Mouse (Mus musculus) gonadal fat pad, adult 2 months (tissue): ENCODE measurements around the gene Vip. TPM values are rescaled to one million over a fixed set of nuclear protein-coding genes. Genes with fewer than 3 reads are reported as not detected.

Source experiments
- DNase-seq: peaks from one replicate; pipeline ENCODE4 v3.0.0-alpha.2; 2012; ENCODE audit warnings: low read depth
- polyA plus RNA-seq: library from polyadenylated mRNA; depleted of rRNA; stranded (reverse); fragments of >200 nt; gene quantifications from 2 replicates; pipeline ENCODE4 v1.2.3, GENCODE M21; 2012; rRNA removed

Vip gene
- 0.99 and 2.1 TPM in 2 replicates for polyA plus RNA-seq

DNA sequence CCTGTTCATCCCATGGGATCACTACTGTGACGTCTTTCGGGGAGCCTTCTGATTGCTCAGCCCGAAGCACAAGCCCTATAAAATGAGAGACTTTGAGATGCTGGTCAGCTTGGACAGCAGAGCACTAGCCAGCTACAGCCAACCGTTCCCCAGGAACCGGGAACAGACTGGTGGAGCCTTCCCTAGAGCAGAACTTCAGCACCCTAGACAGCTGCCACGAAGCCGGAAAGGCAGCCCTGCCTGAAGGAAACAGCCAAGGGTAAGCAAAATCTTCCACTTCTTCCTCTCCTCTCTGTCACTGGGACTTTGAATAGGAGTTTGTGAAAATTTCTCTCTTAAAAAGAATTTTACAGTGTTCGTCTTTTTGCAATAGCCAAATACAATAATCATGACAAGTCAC is at the start of gene Vip:
Gene Vip (plus strand): TSS at position 107 of the 400 bp plus-strand sequence.
- no peak for DNase-seq

GRCm38 (mm10) chr10:5591061-5591460 is 48.0 kb upstream of the Vip start:
- DNase-seq = no peak

DNA sequence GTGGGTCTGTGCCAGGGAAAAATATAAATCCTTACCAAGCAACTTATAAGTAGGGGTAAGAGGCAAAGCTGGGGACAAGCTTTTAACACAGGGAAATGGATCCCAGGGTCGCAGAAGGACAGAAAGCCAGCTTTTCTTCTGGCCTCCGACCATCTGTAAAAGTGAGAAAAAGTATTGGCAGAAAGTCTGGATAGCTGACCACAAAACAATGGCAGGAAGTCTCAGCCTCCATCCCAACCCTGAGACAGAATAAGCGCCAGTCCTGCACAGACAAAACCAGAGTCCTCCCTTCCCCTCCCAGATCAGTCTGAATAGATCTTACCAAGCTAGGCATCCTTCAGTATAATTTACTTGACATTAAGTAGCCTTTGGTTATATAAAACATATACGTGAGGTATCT is 47.0 kb upstream of the Vip start:
- no peak for DNase-seq

GRCm38 (mm10) chr10:5593464-5593863 is 45.6 kb upstream of the Vip start, which contains the start of gene Myct1:
Gene Myct1, plus strand, starts transcription at chr10:5593775.
- DNase-seq = no peak

GRCm38 (mm10) chr10:5594457-5594856 is 44.6 kb upstream of the Vip start:
- DNase-seq = no peak

DNA sequence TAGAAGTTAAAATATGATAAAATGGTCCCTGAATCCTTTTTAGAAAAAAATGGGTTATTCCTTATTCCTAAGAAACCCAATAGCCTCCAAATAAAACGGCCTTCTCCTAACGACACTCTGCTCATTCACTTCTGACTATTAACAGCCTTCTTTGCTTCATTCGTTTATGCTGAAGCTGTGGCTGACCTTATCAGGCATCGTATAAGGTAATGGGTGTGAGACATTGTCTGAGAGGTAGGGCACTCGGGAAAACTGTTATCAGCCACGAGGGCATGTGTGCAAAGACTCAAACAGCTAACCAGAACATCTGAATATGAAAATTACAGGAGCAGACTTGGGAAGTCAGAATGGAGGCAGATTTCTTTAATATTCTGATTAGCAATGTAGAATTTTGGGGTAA is 42.5 kb upstream of the Vip start:
- DNase-seq = no peak

DNA sequence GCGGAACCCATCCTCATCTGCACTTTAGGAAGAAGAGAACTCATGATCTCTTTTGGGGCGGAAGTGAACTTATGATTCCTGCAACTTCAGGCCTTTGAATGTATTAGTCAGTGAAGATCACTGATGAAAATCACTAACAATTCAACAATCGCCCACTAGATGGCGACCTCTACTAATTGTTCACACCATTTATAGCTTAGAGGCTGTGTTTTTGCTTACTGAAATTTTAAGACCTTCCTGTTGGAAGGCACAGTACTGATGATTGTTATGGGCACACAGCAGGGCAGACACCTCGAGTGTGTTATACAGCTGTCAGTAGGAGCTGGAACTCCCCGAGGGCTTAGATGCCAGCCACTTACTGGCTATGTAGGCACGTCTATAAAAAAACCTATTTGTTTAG is 38.9 kb upstream of the Vip start:
- no peak for DNase-seq

DNA sequence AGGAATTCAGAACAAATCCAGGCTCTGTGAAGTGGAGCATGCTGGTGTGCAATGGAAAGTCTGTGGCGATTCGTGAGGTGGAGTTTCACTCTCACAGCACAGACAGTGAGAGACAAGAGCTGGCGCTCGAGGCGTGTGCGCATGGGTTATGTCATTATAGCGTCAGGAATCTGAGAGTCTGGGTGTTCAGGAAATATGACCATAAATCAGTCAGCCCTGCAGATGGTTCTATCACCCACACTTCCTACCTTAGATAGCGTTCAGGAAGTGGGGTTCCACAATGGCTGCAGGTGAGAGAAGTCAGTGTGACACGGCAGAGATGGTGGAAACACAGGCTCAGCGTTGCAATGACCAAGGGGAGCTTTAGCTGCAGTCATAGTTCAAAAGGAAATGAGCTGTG is 35.5 kb upstream of the Vip start:
- no peak for DNase-seq

DNA sequence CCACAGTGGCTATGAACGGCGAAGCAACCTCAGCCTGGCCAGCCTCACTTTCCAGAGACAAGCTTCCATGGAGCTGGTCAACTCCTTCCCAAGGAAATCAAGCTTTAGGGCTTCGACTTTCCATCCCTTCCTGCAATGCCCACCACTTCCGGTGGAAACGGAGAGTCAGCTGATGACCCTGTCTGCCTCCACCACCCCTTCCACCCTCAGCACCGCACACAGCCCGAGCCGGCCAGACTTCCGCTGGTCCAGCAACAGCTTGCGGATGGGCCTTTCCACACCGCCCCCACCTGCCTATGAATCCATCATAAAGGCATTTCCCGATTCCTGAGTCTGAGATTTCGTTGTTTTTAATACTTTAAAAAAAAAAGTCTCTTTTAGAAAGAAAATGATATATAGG is 34.6 kb upstream of the Vip start:
- DNase-seq = no peak

DNA sequence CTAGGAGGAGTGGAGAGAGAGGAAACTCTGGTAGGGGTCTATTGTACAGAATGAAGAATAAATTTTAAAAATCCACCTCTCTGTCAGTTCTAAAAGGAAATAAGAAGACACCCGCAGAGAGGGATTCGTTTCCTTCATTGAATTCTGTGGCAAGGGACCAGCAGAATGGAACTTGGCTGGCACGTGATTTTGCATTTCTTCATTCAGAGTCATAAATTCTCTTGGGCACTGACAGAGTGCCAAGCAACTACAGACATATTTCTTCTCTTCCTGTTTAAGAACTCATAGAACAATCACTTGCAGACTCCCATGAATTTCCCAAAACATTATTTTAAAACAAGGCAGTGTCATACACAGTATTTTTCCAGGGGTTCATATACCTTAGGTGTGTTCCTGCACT is 30.1 kb upstream of the Vip start:
- DNase-seq = no peak

GRCm38 (mm10) chr10:5615186-5616040 is 23.6 kb upstream of the Vip start:
- no peak for DNase-seq

DNA sequence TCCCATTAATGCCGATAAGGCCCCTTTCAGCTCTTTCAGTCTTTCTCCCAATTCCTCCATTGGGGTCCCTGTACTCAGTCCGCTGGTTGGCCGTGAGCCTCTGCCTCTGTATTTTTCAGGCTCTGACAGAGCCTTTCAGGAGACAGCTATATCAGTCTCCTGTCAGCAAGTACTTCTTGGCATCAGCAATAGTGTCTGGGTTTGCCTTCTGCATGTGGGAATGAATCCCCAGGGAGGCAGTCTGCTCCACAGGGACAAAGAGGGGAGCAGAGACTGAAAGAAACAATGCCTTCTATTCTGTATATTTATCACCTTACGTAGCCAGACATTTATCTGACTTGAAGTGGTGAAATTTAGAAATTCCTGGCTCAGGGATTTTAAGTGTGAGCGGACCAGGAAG is 12.8 kb upstream of the Vip start:
- DNase-seq = no peak

- no peak for DNase-seq
Observed at GRCm38 (mm10) chr10:5633672-5634200, 5.3 kb upstream of the Vip start.

DNA sequence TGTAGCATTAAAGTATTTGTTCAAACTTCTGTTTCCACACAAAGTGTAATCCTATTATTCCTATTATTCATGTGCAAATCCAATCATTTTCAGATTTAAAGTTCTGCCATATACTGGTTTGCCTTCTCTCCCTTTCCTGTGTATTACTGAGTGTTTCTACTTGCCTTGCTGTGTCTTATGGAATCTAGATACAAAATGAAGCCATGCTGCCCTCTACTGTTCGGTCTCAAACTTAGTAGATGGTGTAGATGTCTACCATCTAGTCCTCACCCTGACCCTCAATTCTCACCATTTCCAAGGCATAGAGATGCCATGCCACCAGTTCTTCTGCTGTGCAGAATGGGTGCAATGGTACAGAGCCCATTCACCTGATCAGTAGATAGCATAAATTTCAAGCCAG is 4.7 kb upstream of the Vip start:
- DNase-seq = no peak

- no peak for DNase-seq
Observed at GRCm38 (mm10) chr10:5637322-5637721, 1.7 kb upstream of the Vip start.

DNA sequence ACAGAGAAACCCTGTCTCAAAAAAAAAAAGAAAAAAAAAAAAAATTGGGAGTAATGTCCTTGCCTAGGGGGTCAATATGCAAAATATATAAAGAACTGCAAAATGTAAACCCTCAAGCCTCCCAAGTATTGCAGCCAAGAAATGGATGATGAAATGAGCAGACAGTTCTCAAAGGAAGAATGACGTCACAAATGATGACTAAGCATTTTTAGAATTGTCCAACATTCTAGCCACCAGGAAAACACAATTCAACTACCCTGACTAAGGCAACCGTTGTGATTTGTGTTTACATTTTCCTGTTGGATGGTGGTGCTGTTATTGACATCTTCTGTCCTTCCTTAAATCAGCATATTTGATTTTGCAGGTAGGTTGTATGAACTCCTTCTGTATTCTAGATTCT is 42.3 kb downstream of the Vip start:
- no peak for DNase-seq

DNA sequence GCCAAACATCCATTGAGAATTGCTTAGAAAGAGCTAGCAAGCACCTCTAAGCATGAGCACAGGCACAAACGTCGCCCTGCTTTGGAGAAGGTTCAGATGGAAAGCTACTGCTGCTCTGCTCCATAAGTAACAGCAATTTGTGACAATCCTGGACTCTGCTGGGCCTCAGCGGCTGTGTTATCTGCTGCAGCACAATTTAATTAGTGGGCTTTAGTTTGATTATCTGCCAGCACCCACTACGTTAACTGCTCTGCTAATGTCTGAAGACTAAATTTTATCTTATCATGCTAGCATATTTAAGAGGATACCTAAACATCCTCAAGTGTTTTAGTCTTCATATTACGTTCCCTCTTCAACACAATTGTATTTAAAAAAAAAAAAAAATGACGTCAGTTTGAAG is 46.6 kb downstream of the Vip start:
- no peak for DNase-seq

DNA sequence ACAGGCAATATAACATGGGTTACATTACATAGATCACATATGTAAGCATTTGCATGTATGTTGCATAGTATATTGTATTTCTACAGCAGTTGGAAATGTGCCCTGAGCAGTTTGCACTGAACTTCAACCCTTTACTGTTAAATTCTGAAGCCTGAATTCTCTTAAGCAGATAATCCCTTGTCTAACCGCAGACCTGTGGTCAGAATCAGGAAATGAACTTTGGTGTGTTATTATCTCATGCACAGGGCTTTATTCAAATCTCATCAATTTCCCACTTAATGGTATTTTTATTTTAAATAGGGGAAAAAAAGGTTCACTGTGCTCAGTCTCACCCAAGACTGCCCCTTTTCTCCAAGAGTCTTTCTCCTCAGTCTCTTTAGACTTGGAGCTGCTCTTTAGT is 55.3 kb downstream of the Vip start:
- DNase-seq = no peak

Other genes starting within 250 kb of the Vip start
- 29.8 and 38.2 TPM in 2 replicates for gene Syne1, start 87.7 kb upstream of the Vip start, polyA plus RNA-seq
- gene Myct1, start 45.4 kb upstream of the Vip start, polyA plus RNA-seq = 2.7 and 4.6 TPM in 2 replicates
- gene Fbxo5, start 166.4 kb downstream of the Vip start, polyA plus RNA-seq = 1.00 and 2.6 TPM in 2 replicates
- gene Mtrf1l, start 184.7 kb downstream of the Vip start, polyA plus RNA-seq = 2.2 TPM in 2 replicates